Mouse (Mus musculus) E14TG2a.4 (cell line): ENCODE data around the gene Aff1.
A peak's percentile ranks its signal among the peaks of the same experiment; 100 is the strongest.

ENCODE experiments used
- CTCF ChIP-seq: conservative IDR thresholded peaks from 2 replicates; pipeline ENCODE4 v1.5.1; 2014; ENCODE audit warnings: low read length
- NANOG ChIP-seq: IDR thresholded peaks from 2 replicates; pipeline ENCODE4 v1.6.1; 2014; ENCODE audit warnings: borderline replicate concordance, low read length, mixed read lengths
- POU5F1 ChIP-seq: IDR thresholded peaks from 2 replicates; pipeline ENCODE4 v1.6.1; 2014; ENCODE audit warnings: low read length, borderline replicate concordance

DNA sequence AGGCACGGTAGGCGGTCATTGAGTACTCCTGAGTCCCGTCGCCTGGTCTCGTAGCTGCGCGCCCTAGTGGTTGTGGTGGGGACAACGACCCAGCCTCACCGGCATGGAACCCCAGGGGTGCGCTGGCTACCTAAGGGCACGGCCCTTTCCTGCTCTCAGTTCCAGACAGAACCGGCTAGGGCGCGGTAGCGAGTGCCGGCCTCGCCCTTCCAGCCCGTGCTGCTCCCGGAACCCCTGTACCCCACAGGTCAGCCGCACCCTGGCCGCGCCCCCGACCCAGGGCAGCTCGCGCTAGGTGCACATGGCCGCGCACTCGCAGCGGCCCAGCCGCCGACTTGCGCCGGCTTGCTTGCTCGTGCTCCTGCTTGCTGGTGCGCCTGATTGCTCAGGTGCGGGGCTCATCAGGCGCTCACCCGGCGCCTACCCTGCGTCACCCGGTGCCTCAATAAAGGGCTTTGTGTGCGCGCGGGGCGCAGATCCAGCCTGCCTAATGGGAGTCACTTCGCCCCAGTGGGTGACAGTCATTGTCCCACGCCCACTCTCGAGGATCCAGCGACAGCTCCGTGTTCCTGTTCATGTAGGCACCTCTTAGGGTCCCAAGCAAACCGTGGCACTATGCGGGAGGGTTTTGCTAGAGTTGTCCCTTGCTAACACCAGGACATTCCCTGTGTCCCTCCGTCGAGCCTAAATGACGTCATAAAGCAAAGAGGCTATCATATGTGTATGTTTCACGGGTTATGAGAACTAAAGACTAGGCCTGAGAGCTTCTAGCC, 36.6 kb upstream of the Aff1 start, which contains the start of gene 1700016H13Rik:
- TF ChIP-seq CTCF: 0 out of 2 replicates have a peak, but pooled peaks have one; percentile 18
- TF ChIP-seq NANOG: no peak
- TF ChIP-seq POU5F1: no peak
